Mouse (Mus musculus) Patski (cell line): ENCODE data around the gene Xlr5a. TPM values are rescaled to one million over a fixed set of nuclear protein-coding genes. Genes with fewer than 3 reads are reported as not detected.
"Not testable (repeated sequence)": the region's sequence is repeated elsewhere in the genome, so short reads cannot be mapped to it uniquely, and the experiment has no call there.

ENCODE experiments used
- ATAC-seq: fragments of 100-300 bp; one replicate; pipeline ENCODE4 v1.8.0; 2021
- CTCF ChIA-PET: fragments of 350-600 bp; sonication (Branson Sonifier 250); formaldehyde crosslinking; loops from one replicate; lab custom pipeline; 2022; ENCODE audit warnings: inconsistent platforms; lab: Charles Lee
- POLR2A ChIA-PET: fragments of 350-600 bp; sonication (Branson Sonifier 250); formaldehyde crosslinking; loops from one replicate; lab custom pipeline; 2022; ENCODE audit warnings: antibody characterized with exemption, inconsistent platforms; lab: Charles Lee
- DNase-seq: peaks from one replicate; pipeline ENCODE4 v3.0.0-alpha.2; 2011; ENCODE audit warnings: low read depth, low spot score
- H3K27me3 ChIP-seq: fragments of 371-371 bp; one replicate; pipeline ENCODE4 v1.5.1; 2021
- CTCF ChIP-seq: fragments of 100-300 bp; IDR thresholded peaks from one replicate; pipeline ENCODE4 v1.5.1; 2021
- in situ Hi-C: fragments of 300-500 bp; cut with MboI; formaldehyde crosslinking; loops from 3 replicates; pipeline ENCODE4 v1.11.1; 2018; ENCODE audit warnings: low pct_unique_long_range_greater_than_20kb, mixed read lengths
- polyA plus RNA-seq: library from polyadenylated mRNA; unstranded; gene quantifications from one replicate; pipeline ENCODE4 v1.2.3, GENCODE M21; 2021

Gene Xlr5a
- polyA plus RNA-seq, 1 experiment from 2014 or later: not detected

GRCm38 (mm10) chrX:73229288-73229687 is 63.5 kb downstream of the Xlr5a start:
- no peak for TF ChIP-seq CTCF
- peaks cover 36% of the 10 kb centered on the region for H3K27me3 ChIP-seq
- in situ Hi-C loops: loop anchor here (25.0 kb wide), 2 partner anchors 167 to 208 kb away; partner anchors contain the start of genes Pnma3 and Trex2
- CTCF ChIA-PET: no interaction called here
- no peak for DNase-seq
- POLR2A ChIA-PET: no interaction called here
- ATAC-seq: no peak

GRCm38 (mm10) chrX:73228606-73229214 is 64.1 kb downstream of the Xlr5a start:
- no peak for TF ChIP-seq CTCF
- peak; percentile 61 for ATAC-seq
- ChIA-PET POLR2A (no interaction called here), CTCF (no interaction called here)
- no peak for DNase-seq
- in situ Hi-C loops: loop anchor here (25.0 kb wide), 2 partner anchors 166 to 209 kb away; partner anchors contain the start of genes Pnma3 and Trex2
- peaks cover 36% of the 10 kb centered on the region for H3K27me3 ChIP-seq

- no peak for TF ChIP-seq CTCF
- ATAC-seq: peak; percentile 94
- H3K27me3 ChIP-seq: peaks cover 36% of the 10 kb centered on the region
- ChIA-PET CTCF (no interaction called here), POLR2A (no interaction called here)
- in situ Hi-C loops: loop anchor here (25.0 kb wide), 2 partner anchors 166 to 209 kb away; partner anchors contain the start of genes Pnma3 and Trex2
- no peak for DNase-seq
Observed at GRCm38 (mm10) chrX:73227914-73228605, 64.7 kb downstream of the Xlr5a start, which contains the start of gene F8a. Gene F8a, plus strand, starts transcription at chrX:73228291.

GRCm38 (mm10) chrX:73225365-73225764 is 67.4 kb downstream of the Xlr5a start:
- DNase-seq (no peak), ATAC-seq (no peak)
- in situ Hi-C loops: loop anchor here (25.0 kb wide), 2 partner anchors 163 to 212 kb away; partner anchors contain the start of genes Pnma3 and Trex2
- TF ChIP-seq CTCF: no peak
- ChIA-PET POLR2A (no interaction called here), CTCF (no interaction called here)
- peaks cover 30% of the 10 kb centered on the region for H3K27me3 ChIP-seq

- in situ Hi-C loops, ATAC-seq, CTCF ChIA-PET, POLR2A ChIA-PET, H3K27me3 ChIP-seq, DNase-seq: not testable (repeated sequence)
Observed at GRCm38 (mm10) chrX:73213819-73214564, 78.8 kb downstream of the Xlr5a start, which contains the start of gene Xlr4b. Gene Xlr4b, plus strand, starts transcription at chrX:73214333.

- CTCF ChIA-PET, H3K27me3 ChIP-seq, POLR2A ChIA-PET, DNase-seq, in situ Hi-C loops, ATAC-seq: not testable (repeated sequence)
Observed at GRCm38 (mm10) chrX:73191934-73192333, 100.8 kb downstream of the Xlr5a start, which contains the start of gene Xlr3b. Gene Xlr3b, plus strand, starts transcription at chrX:73192207.

- in situ Hi-C loops, CTCF ChIA-PET, POLR2A ChIA-PET: not testable (repeated sequence)
Observed at GRCm38 (mm10) chrX:73176889-73177288, 115.9 kb downstream of the Xlr5a start, which contains the start of gene Spin2d. Gene Spin2d, minus strand, starts transcription at chrX:73176989.

GRCm38 (mm10) chrX:73149350-73149749 is 143.4 kb downstream of the Xlr5a start, which contains the start of gene DXBay18:
Gene DXBay18, minus strand, starts transcription at chrX:73149450.
- CTCF ChIA-PET, ATAC-seq: not testable (repeated sequence)

More at GRCm38 (mm10) chrX:73176889-73177288, 115.9 kb downstream of the Xlr5a start, which contains the start of gene Spin2d:
- not testable (repeated sequence) for ATAC-seq, H3K27me3 ChIP-seq, DNase-seq

GRCm38 (mm10) chrX:73148496-73148895 is 144.3 kb downstream of the Xlr5a start, which contains the start of gene Xlr5b:
Gene Xlr5b, plus strand, starts transcription at chrX:73148796.
- POLR2A ChIA-PET, in situ Hi-C loops, CTCF ChIA-PET, H3K27me3 ChIP-seq, DNase-seq, ATAC-seq: not testable (repeated sequence)

More at GRCm38 (mm10) chrX:73149350-73149749, 143.4 kb downstream of the Xlr5a start, which contains the start of gene DXBay18:
- DNase-seq, in situ Hi-C loops, H3K27me3 ChIP-seq, POLR2A ChIA-PET: not testable (repeated sequence)

GRCm38 (mm10) chrX:73143218-73143618 is 149.6 kb downstream of the Xlr5a start:
- H3K27me3 ChIP-seq, CTCF ChIA-PET, ATAC-seq, in situ Hi-C loops, DNase-seq, POLR2A ChIA-PET: not testable (repeated sequence)

- ATAC-seq, CTCF ChIA-PET: not testable (repeated sequence)
Observed at GRCm38 (mm10) chrX:73122859-73123829, 169.6 kb downstream of the Xlr5a start.

GRCm38 (mm10) chrX:73116747-73117146 is 176.0 kb downstream of the Xlr5a start, which contains the start of gene Gm14685:
Gene Gm14685, plus strand, starts transcription at chrX:73117047.
- ATAC-seq, CTCF ChIA-PET: not testable (repeated sequence)

More at GRCm38 (mm10) chrX:73122859-73123829, 169.6 kb downstream of the Xlr5a start:
- in situ Hi-C loops, H3K27me3 ChIP-seq, DNase-seq, POLR2A ChIA-PET: not testable (repeated sequence)

GRCm38 (mm10) chrX:73096941-73097508 is 195.8 kb downstream of the Xlr5a start, which contains the start of gene Xlr3a:
Gene Xlr3a, minus strand, starts transcription at chrX:73097095.
- POLR2A ChIA-PET, CTCF ChIA-PET, in situ Hi-C loops, DNase-seq, ATAC-seq, H3K27me3 ChIP-seq: not testable (repeated sequence)

More at GRCm38 (mm10) chrX:73116747-73117146, 176.0 kb downstream of the Xlr5a start, which contains the start of gene Gm14685:
- H3K27me3 ChIP-seq, POLR2A ChIA-PET, DNase-seq, in situ Hi-C loops: not testable (repeated sequence)
